8 mouse cellular contexts compared by ENCODE assay signal in genomic region chr2:147183521-147183920, GRCm38 (mm10). TPM values are rescaled to one million over a fixed set of nuclear protein-coding genes. Genes with fewer than 3 reads are reported as not detected.
DNase-seq lines count a peak whose midpoint lies in the region; ATAC-seq and TF ChIP-seq lines count a peak whose summit lies in the region.

No protein-coding gene starts in this region.

- intact Hi-C loops in gastrocnemius, adult 2 months (cut with DNase I), result no loop called here

- no peak for TF ChIP-seq CTCF in gastrocnemius, adult 2 months (IDR thresholded peaks at IDR 0.05)
- no peak for TF ChIP-seq CTCF in thymus, adult 2 months (IDR thresholded peaks at IDR 0.05; ENCODE audit: borderline replicate concordance, control insufficient read depth, extremely low read depth, insufficient read depth, low read length, poor library complexity)

- peaks cover 12% of the 10 kb centered on the region; the same call in 1 of the 2 replicates for H3K4me1 ChIP-seq in liver, embryonic 13.5 days (replicated peaks)
- peaks cover 2% of the 10 kb centered on the region for H3K4me1 ChIP-seq in thymus, adult 2 months (replicated peaks; ENCODE audit: control insufficient read depth, insufficient read depth, low read length)

- no peak for ATAC-seq in liver, embryonic 13.5 days (ENCODE audit: low read depth)

- H3K4me2 ChIP-seq in liver, embryonic 13.5 days, result peak overlapping the region; percentile 46

- no peak overlapping the region for H3K27ac ChIP-seq in gastrocnemius, adult 2 months
- H3K27ac ChIP-seq in liver, embryonic 13.5 days, result no peak overlapping the region
- no peak overlapping the region for H3K27ac ChIP-seq in thymus, adult 2 months (ENCODE audit: control insufficient read depth, insufficient read depth, low read length)

- peaks cover 97% of the 10 kb centered on the region for H3K27me3 ChIP-seq in liver, embryonic 13.5 days
- H3K27me3 ChIP-seq in thymus, adult 2 months (ENCODE audit: control insufficient read depth, insufficient read depth, low read length), result peaks cover 34% of the 10 kb centered on the region

- DNase-seq in gastrocnemius, adult 2 months, result no peak
- DNase-seq in gastrocnemius, adult 8-10 months (ENCODE audit: low spot score in 2 of 2), result no peak
- DNase-seq in retina, embryonic 14.5 days (ENCODE audit: low spot score), result peak; percentile 4
- no peak for DNase-seq in retina, postnatal 1 day
- DNase-seq in liver, embryonic 13.5 days, result no peak
- no peak for DNase-seq in frontal cortex, postnatal 36 days (ENCODE audit: low spot score in 2 of 2)
- DNase-seq in thymus, adult 2 months, result no peak
- DNase-seq in cerebellum, adult 9-11 months, result no peak

- no peaks in the 10 kb centered on the region for H3K9me3 ChIP-seq in liver, embryonic 13.5 days (replicated peaks)

- TF ChIP-seq POLR2A in thymus, adult 2 months (IDR thresholded peaks at IDR 0.05; ENCODE audit: control insufficient read depth, extremely low read depth, insufficient read depth, low read length, poor library complexity), result no peak

- H3K9ac ChIP-seq in liver, embryonic 13.5 days, result no peak overlapping the region

- H3K36me3 ChIP-seq in liver, embryonic 13.5 days, result no peaks in the 10 kb centered on the region
- H3K36me3 ChIP-seq in thymus, adult 2 months (ENCODE audit: control insufficient read depth, insufficient read depth, low read length), result no peaks in the 10 kb centered on the region

- H3K4me3 ChIP-seq in gastrocnemius, adult 2 months, result peak overlapping the region; percentile 66
- no peak overlapping the region for H3K4me3 ChIP-seq in liver, embryonic 13.5 days (replicated peaks)
- no peak overlapping the region for H3K4me3 ChIP-seq in thymus, adult 2 months (ENCODE audit: control insufficient read depth, insufficient read depth, low read length)

- WGBS in liver, embryonic 13.5 days (ENCODE audit: insufficient replicate concordance), result 4% methylated on average over 12 of the region's 12 CpGs
- WGBS in thymus, adult 2 months, result 9% methylated on average over 12 of the region's 12 CpGs

RNA-seq across cellular contexts. Expression of gene Nkx2-2, which starts 10.5 kb away (rescaled TPM):
- total RNA-seq in gastrocnemius, adult 2 months (2021), result not detected
- total RNA-seq in gastrocnemius, adult 8-10 months (2022), result not detected
- polyA plus RNA-seq in liver, embryonic 13.5 days (2015; fragmentation: Nextera tagmentation; extraction: Ambion mirVana), result not detected in 2 replicates
- 0.11 TPM in 1 of 2 replicates, not detected in the other for polyA plus RNA-seq in thymus, adult 2 months (2012; rRNA removed)
